Mouse (Mus musculus) midbrain, embryonic 14.5 days (tissue): ENCODE results near the gene Adamts6. TPM values are rescaled to one million over a fixed set of nuclear protein-coding genes. Genes with fewer than 3 reads are reported as not detected.

ENCODE experiments used
- ATAC-seq: fragments of 200-750 bp; cut with Nextera tagmentation; 2 replicates; pipeline ENCODE4 v1.8.0; 2017; ENCODE audit warnings: moderate number of reproducible peaks, moderate library complexity; ENCODE audit not compliant: low FRiP score, low TSS enrichment
- DNase-seq: peaks from one replicate; pipeline ENCODE4 v3.0.0-alpha.2; 2015
- H3K27ac ChIP-seq: fragments of 300-500 bp; sonication (generic); replicated peaks from 2 replicates; pipeline ENCODE4 v1.5.1; 2014; ENCODE audit warnings: mild to moderate bottlenecking, low read depth, low read length, moderate library complexity
- H3K27me3 ChIP-seq: fragments of 300-500 bp; sonication (generic); 2 replicates; pipeline ENCODE4 v1.6.1; 2014; ENCODE audit warnings: low read length, control low read depth, mixed read lengths; ENCODE audit not compliant: control insufficient read depth, insufficient read depth
- H3K36me3 ChIP-seq: fragments of 300-500 bp; sonication (generic); 2 replicates; pipeline ENCODE4 v1.6.1; 2014; ENCODE audit warnings: low read length, control low read depth; ENCODE audit not compliant: control insufficient read depth, insufficient read depth
- H3K4me1 ChIP-seq: fragments of 300-500 bp; sonication (generic); 2 replicates; pipeline ENCODE4 v1.6.1; 2014; ENCODE audit warnings: mild to moderate bottlenecking, antibody characterized with exemption, low read length, control low read depth; ENCODE audit not compliant: control insufficient read depth, insufficient read depth
- H3K4me2 ChIP-seq: fragments of 300-500 bp; sonication (generic); 2 replicates; pipeline ENCODE4 v1.6.1; 2014; ENCODE audit warnings: mild to moderate bottlenecking, low read length, moderate library complexity
- H3K4me3 ChIP-seq: fragments of 300-500 bp; sonication (generic); replicated peaks from 2 replicates; pipeline ENCODE4 v1.5.1; 2014; ENCODE audit warnings: low read depth, low read length
- H3K9ac ChIP-seq: fragments of 300-500 bp; sonication (generic); replicated peaks from 2 replicates; pipeline ENCODE4 v1.6.1; 2014; ENCODE audit warnings: mild to moderate bottlenecking, low read length, moderate library complexity
- H3K9me3 ChIP-seq: fragments of 300-500 bp; sonication (generic); 2 replicates; pipeline ENCODE4 v1.6.1; 2016; ENCODE audit warnings: low read length, control low read depth, mixed read lengths; ENCODE audit not compliant: control insufficient read depth
- WGBS: fragments of 180-500 bp; shearing (Covaris S2); extraction: QIAGEN DNeasy Blood & Tissue Kit; methylation state at CpG from one replicate; pipeline ENCODE4 v1.1.7; 2014; 5-methylcytosine and 5-hydroxymethylcytosine counted together
- polyA plus RNA-seq: library from polyadenylated mRNA; unstranded; fragments of >200 nt; fragmentation: Nextera tagmentation; extraction: Ambion mirVana; gene quantifications from 2 replicates; pipeline ENCODE4 v1.2.1, GENCODE M21; 2014

Gene Adamts6
- polyA plus RNA-seq, 1 experiment from 2014 or later, result 2.2 TPM

- H3K4me2 ChIP-seq, result no peak overlapping the region
- WGBS, result 80% methylated on average over 8 of the region's 8 CpGs
- H3K27me3 ChIP-seq, result no peaks in the 10 kb centered on the region
Observed at GRCm38 (mm10) chr13:104531841-104532240, 244.2 kb downstream of the Adamts6 start.

GRCm38 (mm10) chr13:104532723-104533122, 245.1 kb downstream of the Adamts6 start:
- no peak for DNase-seq
- Histone ChIP-seq H3K4me1 (no peaks in the 10 kb centered on the region), H3K4me2 (no peak overlapping the region), H3K27me3 (no peaks in the 10 kb centered on the region), H3K27ac (no peak overlapping the region), H3K36me3 (no peaks in the 10 kb centered on the region), H3K4me3 (no peak overlapping the region), H3K9me3 (no peaks in the 10 kb centered on the region), H3K9ac (no peak overlapping the region)
- WGBS, result 95% methylated on average over 7 of the region's 7 CpGs
- no peak for ATAC-seq

More at GRCm38 (mm10) chr13:104531841-104532240, 244.2 kb downstream of the Adamts6 start:
- H3K36me3 ChIP-seq, result no peaks in the 10 kb centered on the region
- DNase-seq (no peak), ATAC-seq (no peak)
- H3K9me3 ChIP-seq, result no peaks in the 10 kb centered on the region
- no peak overlapping the region for H3K27ac ChIP-seq
- no peak overlapping the region for H3K9ac ChIP-seq
- H3K4me3 ChIP-seq, result no peak overlapping the region
- no peaks in the 10 kb centered on the region for H3K4me1 ChIP-seq

- 96% methylated on average over 7 of the region's 7 CpGs for WGBS
- ATAC-seq, result no peak
- H3K4me2 ChIP-seq, result no peak overlapping the region
Observed at GRCm38 (mm10) chr13:104533806-104534495, 246.3 kb downstream of the Adamts6 start.

GRCm38 (mm10) chr13:104540861-104541398, 253.3 kb downstream of the Adamts6 start:
- Histone ChIP-seq H3K27ac (no peak overlapping the region), H3K4me3 (no peak overlapping the region), H3K4me1 (no peaks in the 10 kb centered on the region), H3K27me3 (no peaks in the 10 kb centered on the region), H3K9ac (no peak overlapping the region), H3K36me3 (no peaks in the 10 kb centered on the region), H3K4me2 (no peak overlapping the region), H3K9me3 (no peaks in the 10 kb centered on the region)
- ATAC-seq (no peak), DNase-seq (no peak)
- WGBS, result 40% methylated on average over 7 of the region's 7 CpGs

More at GRCm38 (mm10) chr13:104533806-104534495, 246.3 kb downstream of the Adamts6 start:
- DNase-seq, result no peak
- Histone ChIP-seq H3K36me3 (no peaks in the 10 kb centered on the region), H3K9me3 (no peaks in the 10 kb centered on the region), H3K9ac (no peak overlapping the region), H3K4me1 (no peaks in the 10 kb centered on the region), H3K27ac (no peak overlapping the region), H3K27me3 (no peaks in the 10 kb centered on the region), H3K4me3 (no peak overlapping the region)

- H3K27me3 ChIP-seq, result no peaks in the 10 kb centered on the region
- H3K27ac ChIP-seq, result no peak overlapping the region
- H3K4me2 ChIP-seq, result no peak overlapping the region
- no peak for ATAC-seq
- no peak overlapping the region for H3K9ac ChIP-seq
- WGBS, result 85% methylated on average over 10 of the region's 10 CpGs
- DNase-seq, result no peak
- H3K4me1 ChIP-seq, result no peaks in the 10 kb centered on the region
- H3K36me3 ChIP-seq, result no peaks in the 10 kb centered on the region
- no peaks in the 10 kb centered on the region for H3K9me3 ChIP-seq
- H3K4me3 ChIP-seq, result no peak overlapping the region
Observed at GRCm38 (mm10) chr13:104542123-104542758, 254.6 kb downstream of the Adamts6 start.

- Histone ChIP-seq H3K4me1 (no peaks in the 10 kb centered on the region), H3K27ac (no peak overlapping the region), H3K4me3 (no peak overlapping the region), H3K36me3 (no peaks in the 10 kb centered on the region), H3K4me2 (no peak overlapping the region), H3K27me3 (no peaks in the 10 kb centered on the region), H3K9ac (no peak overlapping the region), H3K9me3 (no peaks in the 10 kb centered on the region)
- DNase-seq (no peak), ATAC-seq (no peak)
- WGBS, result 76% methylated on average over 4 of the region's 4 CpGs
Observed at GRCm38 (mm10) chr13:104542759-104543141, 255.1 kb downstream of the Adamts6 start.

Other genes with a start within 250 kb of the Adamts6 start
- 58.2 and 69.1 TPM in 2 replicates for gene Nln, start 178.2 kb upstream of the Adamts6 start, polyA plus RNA-seq
- gene Sgtb, start 178.1 kb upstream of the Adamts6 start, polyA plus RNA-seq, result 21.3 and 32.3 TPM in 2 replicates
- gene Trappc13, start 109.4 kb upstream of the Adamts6 start, polyA plus RNA-seq, result 63.1 and 66.6 TPM in 2 replicates
- gene Trim23, start 109.0 kb upstream of the Adamts6 start, polyA plus RNA-seq, result 40.1 and 42.3 TPM in 2 replicates
- gene Cenpk, start 59.2 kb upstream of the Adamts6 start, polyA plus RNA-seq, result 12.0 and 12.9 TPM in 2 replicates
- 7.9 and 8.1 TPM in 2 replicates for gene Ppwd1, start 59.0 kb upstream of the Adamts6 start, polyA plus RNA-seq